Comparison of ENCODE assay signal across 9 mouse cellular contexts in the genomic region with DNA sequence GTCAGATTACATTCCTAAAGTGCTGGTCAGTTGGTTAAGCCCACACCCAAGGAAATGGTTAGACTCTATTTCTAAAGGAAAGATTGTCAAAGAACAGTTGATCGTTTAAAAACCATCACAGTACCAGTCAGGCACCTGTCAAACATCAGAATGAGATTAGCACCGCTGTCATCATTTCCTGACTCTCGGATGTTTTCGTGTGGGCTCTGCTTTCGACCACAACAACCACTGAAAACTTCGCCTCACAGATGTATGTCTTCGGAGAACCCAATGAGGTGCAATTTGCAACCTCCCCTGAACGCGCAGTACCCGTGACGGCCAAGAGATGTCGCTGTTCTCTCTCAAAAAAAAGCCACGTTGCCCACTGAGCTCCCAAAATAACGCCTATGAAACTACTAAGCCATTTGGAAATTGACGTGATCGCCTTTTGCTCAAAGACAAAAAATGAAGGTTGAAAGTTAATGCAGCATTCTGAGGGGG.
DNase-seq lines count a peak whose midpoint lies in the region; ATAC-seq lines count a peak whose summit lies in the region.
"Had no signal": no experiment of that assay in that cellular context is flagged by ENCODE, and none has a peak within 500 bp of the region (broad histone marks: within the 10 kb centered on the region; RNA-seq: fewer than 3 reads in every experiment).

No protein-coding gene starts in this region.

- no peaks in the 10 kb centered on the region for H3K4me1 ChIP-seq in intestine, embryonic 15.5 days (replicated peaks)
- H3K4me1 ChIP-seq in midbrain, embryonic 14.5 days (ENCODE audit: control insufficient read depth, insufficient read depth, low read length), result no peaks in the 10 kb centered on the region
- H3K4me1 ChIP-seq: stomach, embryonic 15.5 days had no signal

- H3K9ac ChIP-seq in intestine, embryonic 15.5 days, result no peak overlapping the region
- H3K9ac ChIP-seq in midbrain, embryonic 14.5 days (replicated peaks; ENCODE audit: low read length), result no peak overlapping the region
- H3K9ac ChIP-seq: stomach, embryonic 15.5 days had no signal

- H3K27ac ChIP-seq in intestine, embryonic 15.5 days, result no peak overlapping the region
- no peak overlapping the region for H3K27ac ChIP-seq in midbrain, embryonic 14.5 days (replicated peaks; ENCODE audit: low read depth, low read length)
- H3K27ac ChIP-seq: stomach, embryonic 15.5 days had no signal

- no peak overlapping the region for H3K4me2 ChIP-seq in intestine, embryonic 15.5 days (replicated peaks)
- no peak overlapping the region; the same call in 1 of the 2 replicates for H3K4me2 ChIP-seq in midbrain, embryonic 14.5 days (ENCODE audit: low read length)
- H3K4me2 ChIP-seq: stomach, embryonic 15.5 days had no signal

- WGBS in intestine, embryonic 15.5 days, result 7% methylated on average over 16 of the region's 16 CpGs
- 9% methylated on average over 16 of the region's 16 CpGs for WGBS in midbrain, embryonic 14.5 days

- H3K9me3 ChIP-seq in intestine, embryonic 15.5 days, result no peaks in the 10 kb centered on the region
- no peaks in the 10 kb centered on the region for H3K9me3 ChIP-seq in midbrain, embryonic 14.5 days (ENCODE audit: control insufficient read depth, low read length)
- H3K9me3 ChIP-seq: stomach, embryonic 15.5 days had no signal

- no peak overlapping the region for H3K4me3 ChIP-seq in intestine, embryonic 15.5 days (replicated peaks)
- H3K4me3 ChIP-seq in midbrain, embryonic 14.5 days (replicated peaks; ENCODE audit: low read depth, low read length), result no peak overlapping the region
- H3K4me3 ChIP-seq: stomach, embryonic 15.5 days had no signal

- no peaks in the 10 kb centered on the region for H3K36me3 ChIP-seq in intestine, embryonic 15.5 days
- H3K36me3 ChIP-seq in midbrain, embryonic 14.5 days (ENCODE audit: control insufficient read depth, insufficient read depth, low read length), result no peaks in the 10 kb centered on the region
- H3K36me3 ChIP-seq: stomach, embryonic 15.5 days had no signal

- DNase-seq in ZHBTc4 (ENCODE audit: low read depth, low spot score), result peak; percentile 84
- peak; percentile 57 to 73 for DNase-seq in cerebellum, postnatal 36 days
- peak; percentile 63 for DNase-seq in gastrocnemius, postnatal 14 days
- peak; percentile 62 for DNase-seq in left cerebral cortex, postnatal 4 days
- DNase-seq in midbrain, embryonic 14.5 days, result peak; percentile 88
- DNase-seq in skeletal muscle tissue, adult 2 months (ENCODE audit: low read depth, low spot score), result peak; percentile 26

- ATAC-seq in intestine, embryonic 15.5 days, result peak; percentile 19; the same call in 1 of the 2 replicates
- peak; percentile 40; the same call in 1 of the 2 replicates for ATAC-seq in midbrain, embryonic 14.5 days (ENCODE audit: low FRiP score, low TSS enrichment)
- ATAC-seq in erythroid progenitor cell, adult 5-6 weeks (replicated peaks; ENCODE audit: low FRiP score, poor library complexity, severe bottlenecking), result no peak

- intact Hi-C loops in gastrocnemius, postnatal 14 days (cut with DNase I; ENCODE audit: low total_unique reads), result no loop called here
- intact Hi-C loops in left cerebral cortex, postnatal 4 days (cut with DNase I), result loop anchor here (5.0 to 10.0 kb wide), 4 partner anchors 119 to 746 kb away; no protein-coding TSS in a partner anchor

- no peaks in the 10 kb centered on the region for H3K27me3 ChIP-seq in intestine, embryonic 15.5 days (replicated peaks)
- H3K27me3 ChIP-seq in midbrain, embryonic 14.5 days (ENCODE audit: control insufficient read depth, insufficient read depth, low read length), result peaks cover 3% of the 10 kb centered on the region; the same call in 1 of the 2 replicates
- H3K27me3 ChIP-seq: stomach, embryonic 15.5 days had no signal

Comparison
In these comparisons a context has a peak if more than half of its experiments do, and no peak if none do; other contexts are left out.
1. DNase-seq: peak in every context shown above with its lines; median percentile 88 in midbrain, embryonic 14.5 days; 84 in ZHBTc4; 65 in cerebellum, postnatal 36 days; 63 in gastrocnemius, postnatal 14 days; 62 in left cerebral cortex, postnatal 4 days; 26 in skeletal muscle tissue, adult 2 months.